Mouse (Mus musculus): ENCODE data around the gene Oprl1.

Gene Oprl1

DNA sequence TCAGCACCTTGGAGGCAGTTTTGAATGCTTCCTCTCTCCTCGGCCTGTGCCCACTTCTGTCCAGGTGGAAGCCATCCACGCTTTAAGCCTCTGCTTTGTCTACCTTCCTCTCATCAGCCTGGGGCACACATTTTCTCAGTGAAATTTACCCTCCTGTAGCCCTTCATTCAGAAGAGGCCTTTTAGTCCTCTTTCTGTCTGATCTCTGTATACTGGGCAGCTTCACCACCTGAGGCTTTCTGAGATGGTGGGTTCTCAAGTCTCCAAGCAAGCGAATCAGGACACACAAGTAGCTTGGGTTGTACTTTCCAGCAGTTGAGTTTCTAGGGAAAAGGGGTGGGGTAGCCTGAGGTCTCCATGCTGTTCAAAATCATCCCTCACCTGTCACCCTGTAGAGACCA lies 22.5 kb upstream of the Oprl1 start:
- DNase-seq (ENCODE audit: low read depth, low spot score) = no peak

DNA sequence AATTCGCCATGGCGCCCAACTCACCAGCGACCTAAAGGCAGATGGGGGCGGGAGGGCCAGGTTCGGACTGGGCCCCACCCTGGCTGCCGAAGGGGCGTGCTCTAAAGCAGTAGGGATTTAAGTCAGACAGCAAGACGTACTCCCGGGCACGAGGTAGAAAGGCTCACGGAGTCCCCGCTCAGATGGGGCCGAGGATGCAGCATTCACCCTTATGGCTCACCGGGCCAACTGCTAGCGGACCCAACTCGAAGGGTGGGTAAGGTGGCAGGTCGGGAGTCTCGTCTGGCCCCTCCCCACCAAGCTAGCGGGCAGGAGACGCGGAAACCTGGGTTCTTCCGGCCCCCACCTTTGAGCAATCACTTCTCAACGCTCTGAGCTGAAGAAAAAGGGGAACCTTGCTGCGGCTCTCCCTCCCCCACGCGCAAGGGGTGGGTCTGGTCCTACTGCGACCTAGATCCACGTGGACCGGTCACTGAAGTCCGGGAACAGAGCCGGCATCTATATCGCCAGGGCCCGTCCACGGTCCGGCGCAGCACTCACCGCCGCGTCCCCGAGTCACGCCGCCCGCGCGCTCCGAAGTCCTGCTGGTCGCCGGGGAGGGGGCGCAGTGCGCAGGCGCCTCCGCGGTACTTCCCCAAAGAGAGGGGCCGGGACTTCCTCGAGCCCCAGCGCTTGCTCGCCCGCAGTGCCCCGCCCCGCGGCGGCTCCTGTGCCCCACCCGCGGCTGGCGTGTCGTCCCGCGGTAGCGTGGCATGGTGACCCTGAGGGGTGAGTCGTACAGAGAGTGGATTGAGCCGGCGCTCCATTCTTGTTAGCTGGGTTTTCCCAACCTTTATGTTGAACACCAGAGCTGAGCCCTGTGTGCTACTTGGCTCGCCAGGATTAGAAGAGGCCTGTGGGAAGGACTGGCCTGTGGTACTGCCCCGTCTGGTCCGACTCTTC lies 21.2 kb upstream of the Oprl1 start, which contains the start of gene Rgs19:
Rgs19 (minus strand) TSS at position 639 of the 942 bp plus-strand sequence.
- DNase-seq (ENCODE audit: low read depth, low spot score) = no peak

DNA sequence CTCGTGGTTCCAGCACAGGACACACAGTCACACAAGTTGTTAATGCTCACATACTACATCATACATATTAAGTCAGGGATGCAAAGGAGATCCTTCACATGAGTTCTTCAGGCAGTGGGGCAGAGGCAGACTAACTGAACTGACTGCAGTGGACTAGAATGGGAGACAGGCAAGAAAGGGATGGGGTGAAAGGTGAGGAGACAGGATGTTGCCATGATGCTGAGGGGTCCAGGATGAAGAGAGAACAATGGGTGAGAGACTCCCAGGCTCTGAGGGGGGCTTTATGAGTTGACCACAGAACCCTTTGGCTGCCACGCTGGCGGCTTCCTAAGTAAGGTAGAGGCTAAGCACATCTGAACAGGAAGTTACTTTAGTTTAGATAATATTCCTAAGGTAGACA lies 20.2 kb upstream of the Oprl1 start:
- no peak for DNase-seq (ENCODE audit: low read depth, low spot score)

DNA sequence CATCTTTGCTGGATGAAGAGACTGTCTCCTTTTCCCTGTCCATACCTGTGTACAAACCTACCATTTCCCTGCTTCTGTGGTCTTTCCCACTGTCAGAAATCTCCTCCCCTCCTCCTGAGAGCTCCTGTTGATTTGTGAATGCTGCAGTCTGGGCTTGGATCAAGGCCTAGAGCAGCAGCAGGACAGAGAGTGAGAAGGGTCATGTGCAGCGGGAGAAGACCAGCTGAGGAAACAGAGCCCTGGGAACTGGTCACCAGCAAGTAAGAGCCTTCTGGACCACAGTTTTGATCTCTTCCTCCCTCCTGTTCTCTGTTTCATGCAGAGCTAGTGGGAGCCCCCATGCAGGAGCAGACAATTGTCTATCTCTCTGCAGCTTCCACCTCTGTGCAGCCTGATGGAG lies 19.0 kb upstream of the Oprl1 start:
- no peak for DNase-seq (ENCODE audit: low read depth, low spot score)

DNA sequence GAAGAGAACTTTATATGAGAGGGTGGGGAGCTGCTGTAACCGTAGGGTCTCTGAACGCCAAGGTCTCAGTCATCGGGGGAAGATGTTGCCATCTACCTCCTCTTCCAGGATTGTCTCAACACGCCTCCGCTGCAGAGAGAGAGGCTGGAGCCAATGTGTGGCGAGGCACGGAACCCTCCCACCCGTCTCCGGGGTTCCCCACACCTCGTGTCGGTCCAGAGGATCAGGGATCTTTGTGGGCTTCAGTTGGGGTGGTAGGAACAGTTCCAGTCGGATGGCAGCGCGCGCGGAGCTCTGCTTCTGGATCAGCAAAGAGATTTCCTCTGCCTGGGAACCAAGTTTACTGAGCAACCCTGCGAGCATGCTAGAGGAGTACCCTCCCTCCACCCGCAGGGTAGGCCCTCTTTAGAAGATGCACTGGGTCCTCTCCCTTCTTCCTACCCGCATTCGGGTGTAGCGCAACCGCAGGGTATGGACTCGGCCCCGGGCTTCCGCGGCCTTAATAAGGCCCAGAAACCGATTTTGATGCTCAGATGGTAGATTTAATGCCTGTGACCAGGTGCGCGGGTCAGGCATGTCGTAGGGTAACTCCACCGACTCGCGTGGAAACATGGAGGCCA lies 17.9 kb upstream of the Oprl1 start:
- DNase-seq (ENCODE audit: low read depth, low spot score) = no peak

DNA sequence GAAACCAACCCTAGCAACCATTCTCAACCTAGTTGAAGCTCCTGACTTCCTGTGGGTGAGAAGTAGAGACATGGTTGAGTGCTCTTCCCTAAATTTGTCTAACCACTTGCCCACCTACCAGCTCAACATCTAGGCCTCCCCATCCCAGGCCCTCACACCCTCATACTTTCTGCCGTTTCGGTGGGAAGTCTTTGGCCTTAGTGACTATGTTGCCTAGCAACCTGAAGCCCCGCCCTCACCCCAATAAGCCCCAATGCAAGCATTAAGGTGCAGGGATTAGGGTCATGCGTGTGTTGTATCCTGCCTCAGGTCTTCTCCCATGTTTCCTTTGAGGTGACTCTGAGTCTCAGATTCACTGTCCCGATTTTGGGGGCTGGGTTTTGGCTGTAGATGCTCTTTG lies 16.6 kb upstream of the Oprl1 start, which contains the start of gene Lkaaear1:
Lkaaear1 (minus strand) TSS at position 202 of the 400 bp plus-strand sequence.
- no peak for DNase-seq (ENCODE audit: low read depth, low spot score)

DNA sequence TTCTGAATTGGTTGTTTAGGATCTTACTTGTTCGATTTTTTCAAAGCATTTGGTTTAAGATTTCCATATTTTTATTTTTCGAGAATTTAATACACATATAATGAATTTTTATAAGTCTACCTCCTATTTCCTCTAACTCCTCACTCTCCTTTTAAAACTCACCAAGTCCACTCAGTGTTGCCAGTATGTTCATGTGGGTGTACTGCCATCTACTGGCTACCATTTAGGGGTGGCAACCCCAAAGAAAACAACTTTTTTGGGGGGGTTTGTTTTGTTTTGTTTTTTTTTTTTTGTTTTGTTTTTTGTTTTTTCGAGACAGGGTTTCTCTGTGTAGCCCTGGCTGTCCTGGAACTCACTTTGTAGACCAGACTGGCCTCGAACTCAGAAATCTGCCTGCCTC lies 8.1 kb upstream of the Oprl1 start:
- DNase-seq (ENCODE audit: low read depth, low spot score) = no peak

DNA sequence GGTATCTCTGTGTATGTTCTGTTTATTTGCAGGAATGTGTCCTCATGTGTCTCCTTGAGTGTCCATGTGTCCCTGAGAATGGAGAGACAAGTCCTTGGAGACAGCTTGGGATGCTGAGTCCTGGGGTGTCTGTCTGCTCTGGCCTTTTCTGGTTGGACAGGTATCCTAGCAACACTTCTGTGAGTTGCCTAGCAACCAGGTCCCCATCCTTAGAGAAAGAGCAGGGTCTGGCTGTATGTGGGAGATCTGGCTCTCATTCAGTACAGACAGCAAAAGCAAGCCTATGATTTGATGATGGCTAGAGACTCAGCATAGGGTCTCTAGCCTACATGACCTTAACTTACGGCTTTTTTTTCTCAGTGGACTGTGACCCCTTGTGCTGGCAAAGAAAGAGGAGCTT lies 1.1 kb upstream of the Oprl1 start:
- DNase-seq (ENCODE audit: low read depth, low spot score) = no peak

DNA sequence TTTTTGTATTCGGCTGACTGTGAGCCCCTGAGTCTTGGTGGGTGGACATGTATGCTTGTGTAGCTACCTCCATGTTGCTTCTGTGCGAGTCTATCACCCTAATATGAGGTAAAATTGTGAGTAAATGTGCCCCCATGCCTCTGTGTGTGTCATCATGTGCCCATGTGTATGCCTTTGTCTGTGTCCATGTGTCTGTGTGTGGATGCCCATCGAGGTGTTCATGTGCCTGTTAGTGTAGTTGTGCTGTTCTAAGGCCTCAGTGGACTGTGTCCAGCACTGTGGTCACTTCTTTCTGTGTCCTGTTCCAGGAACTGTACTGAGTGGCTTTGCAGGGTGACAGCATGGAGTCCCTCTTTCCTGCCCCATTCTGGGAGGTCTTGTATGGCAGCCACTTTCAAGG lies 566 bp downstream of the Oprl1 start:
- DNase-seq (ENCODE audit: low read depth, low spot score) = no peak

DNA sequence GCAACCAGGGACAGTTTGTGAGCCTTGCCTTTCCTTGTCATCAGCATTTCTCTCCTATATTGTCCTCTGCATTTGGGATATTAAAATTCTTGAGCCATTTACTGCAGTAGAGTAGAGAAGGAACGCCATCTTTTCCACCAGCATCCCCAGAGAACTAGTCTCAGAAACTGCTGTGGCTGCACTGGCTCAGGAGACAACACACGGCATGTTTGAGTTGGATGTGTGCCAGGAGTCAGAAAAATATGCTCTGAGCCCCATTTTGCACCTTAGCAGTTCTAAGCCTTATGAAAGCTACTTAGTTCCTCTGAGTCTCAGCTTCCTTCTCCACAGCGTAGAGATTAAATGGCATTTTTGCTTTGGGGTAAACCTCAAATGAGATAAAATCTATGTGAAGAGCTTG lies 2.2 kb downstream of the Oprl1 start:
- no peak for DNase-seq (ENCODE audit: low read depth, low spot score)

DNA sequence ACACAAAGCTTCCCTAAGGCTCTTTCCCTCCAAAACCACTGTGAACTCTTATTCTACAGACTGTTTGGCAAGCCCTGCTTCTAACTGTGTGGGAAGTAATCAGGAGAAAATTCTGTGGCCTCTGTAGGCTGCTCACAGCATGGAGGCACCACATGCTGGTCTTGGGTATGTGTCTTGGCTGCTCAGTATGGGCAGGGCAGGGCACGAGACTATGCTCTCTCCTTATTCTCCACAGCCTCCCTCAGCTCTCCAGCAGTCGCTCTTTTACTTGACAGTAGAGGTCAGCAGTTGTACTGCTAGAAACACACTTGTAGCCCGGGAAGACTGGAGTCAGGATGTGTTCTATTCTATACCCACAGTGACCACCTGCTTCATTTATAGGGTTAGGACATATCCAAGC lies 5.2 kb downstream of the Oprl1 start:
- DNase-seq (ENCODE audit: low read depth, low spot score) = no peak

DNA sequence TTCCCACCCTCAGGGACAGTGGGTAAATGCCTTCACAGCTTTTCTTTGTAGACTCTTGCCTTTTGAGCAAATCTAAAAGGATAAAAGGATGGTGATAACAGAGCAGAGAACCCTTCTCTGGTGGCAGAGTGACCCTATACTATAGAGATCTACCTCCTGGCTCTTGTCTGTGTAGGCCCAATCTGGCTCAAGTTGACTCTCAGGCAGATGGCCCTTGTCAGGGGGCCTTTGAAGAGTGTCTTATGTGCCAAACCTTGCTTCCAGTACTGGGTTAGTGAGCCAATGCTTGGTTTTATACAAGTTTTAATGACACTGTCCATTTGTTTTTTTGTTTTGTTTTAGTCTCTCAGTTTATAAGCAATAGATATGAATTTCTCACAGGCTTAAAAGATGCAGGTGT lies 6.4 kb downstream of the Oprl1 start:
- DNase-seq (ENCODE audit: low read depth, low spot score) = no peak

DNA sequence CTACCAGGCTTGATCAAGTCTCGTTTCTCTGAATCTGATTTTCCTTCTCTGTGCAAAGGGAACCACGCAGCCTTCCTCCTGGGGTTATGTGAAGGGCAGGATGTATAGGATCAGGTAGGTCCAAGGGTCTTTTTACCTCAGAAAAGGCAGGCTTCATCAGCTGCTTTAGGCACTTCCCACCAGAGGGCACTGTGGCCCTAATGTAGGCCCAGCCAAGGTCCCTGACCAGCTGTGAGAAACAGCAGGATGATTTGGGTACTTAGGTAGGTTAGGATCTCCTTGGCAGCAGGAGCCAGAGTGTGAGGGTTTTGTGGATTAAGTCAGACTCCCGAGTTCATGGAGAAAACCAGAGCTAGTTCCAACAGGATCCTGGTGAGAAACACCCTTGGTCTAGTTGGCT lies 7.4 kb downstream of the Oprl1 start:
- peak; percentile 50 for DNase-seq (ENCODE audit: low read depth, low spot score)

DNA sequence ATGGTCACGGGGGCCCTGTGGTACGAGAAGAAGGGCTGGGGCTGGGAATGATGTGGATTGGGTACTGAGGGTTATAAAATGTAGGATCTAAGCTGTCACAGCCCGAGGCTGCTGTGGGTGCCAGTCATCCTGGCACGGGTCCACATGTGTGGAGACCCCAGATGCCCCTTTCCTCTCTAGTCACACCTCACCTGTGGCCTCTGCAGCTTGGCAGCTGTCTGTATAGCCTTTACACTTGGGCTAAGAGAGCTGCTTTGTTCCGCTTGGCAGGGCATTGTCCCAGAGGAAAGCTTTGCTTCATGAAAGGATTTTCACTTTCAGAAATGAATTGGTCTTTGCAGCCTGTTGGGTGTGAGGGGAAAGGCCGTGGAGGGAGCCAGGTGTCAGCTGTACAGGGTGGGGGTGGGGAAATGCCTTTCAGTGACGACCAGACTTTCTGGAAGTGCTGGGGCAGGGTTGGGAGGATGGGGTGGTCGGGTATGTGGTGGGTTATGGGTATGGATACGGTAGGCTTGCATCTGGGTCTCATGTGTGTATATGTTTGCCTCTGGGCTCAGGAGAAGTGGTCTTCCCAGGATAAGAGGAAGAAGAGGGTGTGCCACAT lies 12.9 kb downstream of the Oprl1 start:
- DNase-seq (ENCODE audit: low read depth, low spot score) = no peak

DNA sequence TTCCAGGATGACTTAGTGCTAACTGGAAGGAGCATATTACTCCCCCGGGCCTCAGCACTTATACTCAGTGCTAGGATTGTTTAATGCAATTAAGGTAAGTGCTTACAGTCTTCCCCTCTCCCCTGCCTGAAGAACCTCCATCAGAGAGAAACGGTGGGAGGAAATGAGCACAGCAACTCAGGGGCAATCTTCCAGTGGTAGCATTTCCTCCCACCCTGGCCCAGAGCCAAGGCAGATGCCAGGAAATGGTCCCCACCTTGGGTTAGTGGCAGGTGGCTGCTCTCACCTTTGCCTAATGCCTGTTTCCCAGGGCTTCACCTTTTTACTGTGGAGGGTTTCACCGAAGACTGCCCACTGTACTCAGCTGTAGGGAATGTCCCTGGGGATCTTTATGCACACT lies 15.2 kb downstream of the Oprl1 start:
- DNase-seq (ENCODE audit: low read depth, low spot score) = no peak

DNA sequence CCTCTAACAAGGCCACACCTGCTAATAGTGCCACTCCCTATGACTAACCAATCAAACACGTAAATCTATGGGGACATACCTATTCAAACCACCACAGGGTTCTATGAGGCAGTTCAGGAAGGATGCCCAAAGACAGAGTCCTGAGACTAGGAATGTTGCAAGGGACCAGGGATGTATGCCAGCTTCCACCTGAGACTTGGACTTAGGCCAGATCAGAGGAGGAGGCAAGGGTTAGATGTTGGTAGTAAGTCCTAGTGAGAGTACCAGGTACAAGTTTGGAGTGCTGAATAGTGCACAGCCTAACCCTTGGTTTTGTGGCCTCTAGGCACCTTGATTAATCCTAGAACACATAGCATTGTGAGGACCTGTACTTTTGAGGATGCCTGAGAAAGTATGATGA lies 37.8 kb downstream of the Oprl1 start:
- DNase-seq (ENCODE audit: low read depth, low spot score) = no peak

DNA sequence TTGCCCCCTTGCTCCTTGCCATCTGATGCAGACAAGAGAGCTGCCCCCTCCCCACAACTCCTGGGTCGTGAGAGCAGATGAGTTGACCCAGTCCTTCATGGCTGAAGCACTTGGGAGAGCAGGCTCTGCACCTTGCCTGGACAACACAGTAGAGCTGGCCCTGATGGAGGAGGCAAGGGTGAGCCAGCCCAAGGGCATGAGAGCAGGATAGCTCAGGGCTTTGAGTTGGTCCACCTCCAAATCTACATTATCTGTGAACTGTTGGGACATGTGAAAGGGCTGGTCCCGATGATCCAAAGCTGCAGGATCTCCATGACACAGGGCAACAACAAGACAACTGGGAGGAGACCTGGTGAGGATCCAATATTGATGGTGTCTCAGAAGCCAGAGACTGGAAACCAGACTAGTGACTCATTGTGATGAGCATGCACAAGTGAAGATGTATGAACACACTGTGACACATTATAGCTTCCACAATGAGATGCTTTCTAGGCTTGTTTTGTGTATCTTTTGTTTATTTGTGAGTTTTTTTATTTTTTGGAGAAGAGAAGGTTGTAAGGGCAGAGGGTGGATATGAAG lies 43.4 kb downstream of the Oprl1 start:
- no peak for DNase-seq (ENCODE audit: low read depth, low spot score)

DNA sequence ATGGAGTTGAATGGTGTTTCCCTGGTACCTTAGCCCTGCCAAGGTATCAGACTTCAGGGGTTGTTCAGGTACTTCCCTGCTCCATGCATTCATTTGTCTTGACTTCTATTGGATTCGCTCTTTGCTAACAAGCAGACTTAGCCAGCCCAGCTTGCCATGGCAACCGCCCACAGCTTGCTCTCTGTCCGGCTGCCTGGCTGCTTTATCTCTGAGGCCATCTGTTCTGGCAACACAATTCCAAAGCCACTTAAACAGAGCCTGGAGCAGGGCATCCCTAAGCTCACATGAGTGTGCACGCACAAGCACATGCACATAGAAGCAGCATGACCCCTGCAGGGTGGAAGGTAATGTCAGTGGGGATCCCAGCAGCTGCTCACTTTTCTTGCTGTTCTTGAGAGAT lies 44.2 kb downstream of the Oprl1 start:
- DNase-seq (ENCODE audit: low read depth, low spot score) = peak; percentile 69

DNA sequence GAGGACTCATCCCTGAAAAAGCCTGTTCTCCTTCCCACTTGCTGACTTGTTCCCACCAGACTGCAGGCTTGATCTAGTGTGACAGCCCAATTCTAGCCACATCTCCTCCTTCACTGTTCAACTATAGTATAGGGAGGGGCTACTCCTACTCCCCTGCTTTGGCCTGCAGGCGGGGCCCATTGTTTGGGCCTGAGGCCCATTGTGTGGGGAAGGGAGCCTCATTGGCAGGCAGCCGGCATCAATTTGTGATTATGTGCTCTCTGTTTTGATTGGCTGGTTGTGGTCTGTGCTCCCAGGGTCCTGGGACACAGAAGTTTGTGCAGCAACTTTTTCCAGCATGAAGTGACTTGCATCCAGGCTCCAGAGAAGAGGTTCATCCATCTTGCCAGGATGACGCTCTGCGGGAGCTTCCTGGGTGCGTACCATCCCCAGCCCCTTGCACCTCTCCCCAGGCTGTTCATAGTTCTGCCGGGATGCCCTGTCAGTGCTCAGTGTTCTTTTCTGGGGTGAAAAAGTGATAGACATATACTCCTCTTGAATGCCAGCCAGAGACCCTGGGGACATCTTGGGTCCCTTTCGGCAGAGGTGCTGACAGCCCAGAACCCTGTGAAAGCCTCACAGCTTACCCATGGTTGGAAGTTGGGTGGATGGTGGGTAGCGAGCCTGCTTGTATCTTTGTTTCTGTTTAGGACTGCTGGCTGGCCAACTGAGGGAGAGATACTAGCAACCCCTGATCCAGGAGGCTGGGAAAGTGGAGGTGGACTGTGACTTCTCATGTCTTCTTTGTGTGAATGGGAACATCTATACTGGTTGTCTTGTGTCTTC lies 48.4 kb downstream of the Oprl1 start, which contains the start of gene Myt1:
Myt1 (plus strand) TSS at position 327 of the 825 bp plus-strand sequence.
- DNase-seq (ENCODE audit: low read depth, low spot score) = no peak

DNA sequence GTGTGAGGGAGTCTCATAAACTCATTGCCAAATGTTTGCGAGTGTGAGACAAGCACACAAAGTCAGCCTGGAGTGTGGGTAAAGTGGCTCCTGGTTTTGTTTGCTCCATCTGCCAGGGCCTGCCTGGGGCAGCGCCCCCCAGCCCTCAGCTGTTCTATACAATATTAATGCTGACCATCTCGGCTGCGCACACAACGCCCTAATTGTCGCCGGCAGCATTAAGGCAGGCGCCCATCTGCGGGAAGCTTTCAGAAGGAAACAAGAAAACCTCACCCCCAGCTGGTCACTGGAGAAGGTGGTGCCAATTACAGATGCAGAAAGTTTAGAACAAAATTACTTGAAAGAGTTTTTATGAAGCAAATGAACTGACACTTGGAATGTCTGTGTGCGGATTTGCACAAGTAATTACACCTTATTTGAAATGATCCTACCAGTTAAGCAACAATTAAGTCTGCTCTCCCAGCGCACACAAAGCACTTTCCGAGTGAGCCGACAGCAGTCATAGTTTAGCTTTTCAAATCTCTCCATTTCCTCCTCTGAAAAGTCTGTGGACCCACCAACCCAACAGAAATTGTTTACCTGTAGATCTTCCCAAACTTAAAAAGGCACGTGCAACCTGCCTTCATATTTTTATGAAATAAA lies 49.2 kb downstream of the Oprl1 start:
- DNase-seq (ENCODE audit: low read depth, low spot score) = no peak

DNA sequence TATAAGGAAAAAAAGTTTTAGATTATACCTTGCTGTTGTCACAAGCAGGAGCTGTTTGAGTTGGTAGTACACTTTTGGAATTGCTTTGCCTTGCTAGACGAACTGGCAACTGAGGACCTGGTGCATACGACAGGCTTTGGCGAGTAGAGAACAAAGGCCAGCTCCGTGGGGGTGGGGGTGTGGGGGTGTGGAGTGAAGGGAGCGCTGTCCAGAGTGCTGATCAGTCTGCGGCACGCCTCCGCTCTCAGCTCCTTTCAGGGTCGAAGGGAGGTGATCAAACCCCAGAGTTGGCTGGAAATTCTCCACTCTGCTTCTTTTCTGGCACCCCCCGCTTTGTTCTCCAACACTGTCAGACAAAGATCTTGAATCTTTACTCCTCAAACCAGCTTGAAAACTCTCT lies 49.8 kb downstream of the Oprl1 start:
- no peak for DNase-seq (ENCODE audit: low read depth, low spot score)

Data from retina, postnatal 7 days (tissue).